Mouse (Mus musculus) ES-E14 (cell line): ENCODE measurements around the gene Magi1. TPM values are rescaled to one million over a fixed set of nuclear protein-coding genes. Genes with fewer than 3 reads are reported as not detected.

Experiments
- DNase-seq: peaks from one replicate; pipeline ENCODE4 v3.0.0-alpha.2; 2013; ENCODE audit warnings: low read depth, low spot score
- H3K27ac ChIP-seq: 2 replicates; pipeline ENCODE4 v1.5.1; 2012; ENCODE audit warnings: low read depth, mild to moderate bottlenecking, low read length, moderate library complexity, mixed read lengths; ENCODE audit not compliant: poor library complexity, insufficient read depth, severe bottlenecking
- H3K36me3 ChIP-seq: 2 replicates; pipeline ENCODE4 v1.6.1; 2012; ENCODE audit warnings: mild to moderate bottlenecking, low read length, moderate library complexity, mixed read lengths; ENCODE audit not compliant: control insufficient read depth, poor library complexity, insufficient read depth, severe bottlenecking
- H3K4me1 ChIP-seq, 2 experiments: fragments of 150-350 bp in 1 of 2; sonication (generic) in 1 of 2; 2 replicates each; pipeline ENCODE4 v1.6.1; 2012; ENCODE audit warnings: low read length in 2 of 2, mild to moderate bottlenecking in 1 of 2, mixed read lengths in 1 of 2; ENCODE audit not compliant: control insufficient read depth in 2 of 2, insufficient read depth in 2 of 2, poor library complexity in 1 of 2
- H3K4me3 ChIP-seq, 2 experiments: fragments of 150-350 bp in 1 of 2; sonication (generic) in 1 of 2; 2 replicates each; pipeline ENCODE4 v1.5.1; 2012; ENCODE audit warnings: low read length in 2 of 2, low read depth in 1 of 2, mild to moderate bottlenecking in 1 of 2, mixed read lengths in 1 of 2; ENCODE audit not compliant: insufficient read depth in 1 of 2, poor library complexity in 1 of 2, severe bottlenecking in 1 of 2
- H3K9ac ChIP-seq: 2 replicates; pipeline ENCODE4 v1.6.1; 2012; ENCODE audit warnings: low read depth, mild to moderate bottlenecking, low read length, mixed read lengths; ENCODE audit not compliant: poor library complexity, insufficient read depth, severe bottlenecking
- H3K9me3 ChIP-seq: fragments of 150-350 bp; sonication (generic); 2 replicates; pipeline ENCODE4 v1.6.1; 2012; ENCODE audit warnings: low read depth, mild to moderate bottlenecking, low read length; ENCODE audit not compliant: control insufficient read depth, insufficient read depth
- CHD2 ChIP-seq: IDR thresholded peaks from 2 replicates; pipeline ENCODE4 v1.6.1; 2014; ENCODE audit warnings: mild to moderate bottlenecking, low read depth, low read length, inconsistent platforms
- HCFC1 ChIP-seq: IDR thresholded peaks from 2 replicates; pipeline ENCODE4 v1.6.1; 2012; ENCODE audit warnings: low read length, inconsistent platforms, borderline replicate concordance; ENCODE audit not compliant: insufficient read depth
- MAFK ChIP-seq: IDR thresholded peaks from 2 replicates; pipeline ENCODE4 v1.6.1; 2014; ENCODE audit warnings: mild to moderate bottlenecking, low read depth, low read length, inconsistent platforms; ENCODE audit not compliant: insufficient read depth
- ZC3H11A ChIP-seq: IDR thresholded peaks from 2 replicates; pipeline ENCODE4 v1.6.1; 2012; ENCODE audit warnings: low read depth, mild to moderate bottlenecking, inconsistent platforms, low read length, borderline replicate concordance
- ZNF384 ChIP-seq: IDR thresholded peaks from 2 replicates; pipeline ENCODE4 v1.6.1; 2012; ENCODE audit warnings: low read depth, low read length, inconsistent platforms
- in situ Hi-C, 2 experiments: fragments of 600-800 bp; cut with MboI; formaldehyde crosslinking; loops; one replicate each; pipeline ENCODE4 v1.15.1; 2025; ENCODE audit warnings: low sequenced_read_pairs in 2 of 2, inconsistent platforms in 1 of 2; ENCODE audit not compliant: unreplicated experiment in 2 of 2
- total RNA-seq: library from RNA; depleted of rRNA; stranded (reverse); fragments of 300-350 nt; gene quantifications from 2 replicates; pipeline ENCODE4 v1.2.3, GENCODE M21; 2012

The Magi1 gene
- total RNA-seq, 1 experiment: 14.6 TPM

DNA sequence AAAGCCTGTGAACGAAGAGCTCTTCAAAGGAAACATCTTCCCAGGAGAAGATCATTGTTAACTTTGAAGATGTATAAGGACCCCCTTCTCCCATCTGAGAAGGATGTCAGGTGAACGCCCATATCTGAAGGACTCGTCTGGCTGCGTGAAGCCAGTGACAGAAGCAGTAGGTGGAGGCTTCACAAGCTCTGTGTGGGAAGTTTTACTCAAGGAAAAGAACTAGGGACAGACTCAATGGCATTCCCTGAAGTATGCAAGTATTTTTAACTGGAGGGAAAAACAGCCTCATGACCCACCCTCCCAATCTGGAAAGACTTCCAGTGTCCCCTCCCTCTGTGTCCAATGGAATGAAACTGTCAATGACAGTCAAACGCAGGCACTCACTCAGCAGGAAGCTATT lies 438.6 kb downstream of the Magi1 start:
- Histone ChIP-seq H3K36me3 (peaks cover 5% of the 10 kb centered on the region), H3K9ac (no peak overlapping the region), H3K4me1 (no peaks in the 10 kb centered on the region), H3K4me3 (no peak overlapping the region), H3K9me3 (peaks cover 3% of the 10 kb centered on the region; the same call in 1 of the 2 replicates), H3K27ac (no peak overlapping the region)
- in situ Hi-C loops: no loop called here
- no peak for DNase-seq
- no peak for TF ChIP-seq HCFC1
- no peak for TF ChIP-seq ZC3H11A
- no peak for TF ChIP-seq CHD2
- no peak for TF ChIP-seq MAFK
- TF ChIP-seq ZNF384: no peak

DNA sequence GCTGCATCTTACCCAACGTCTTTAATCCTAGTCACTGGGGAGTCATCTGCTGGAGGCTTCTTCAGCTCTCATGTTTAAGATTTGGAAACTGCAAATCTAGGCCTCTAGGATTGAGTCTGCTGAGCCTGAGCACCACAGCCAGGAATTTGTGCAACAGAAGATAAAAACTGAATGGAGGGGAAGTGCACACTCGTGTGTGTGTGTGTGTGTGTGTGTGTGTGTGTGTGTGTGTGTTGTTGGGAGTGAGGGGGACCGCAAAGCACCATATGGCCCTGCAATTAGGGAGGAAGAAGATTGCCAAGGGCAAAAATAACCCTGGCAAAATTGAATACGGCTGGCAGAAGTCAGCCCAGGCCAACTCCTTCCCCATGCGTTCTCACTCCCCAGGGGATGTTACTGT lies 439.1 kb downstream of the Magi1 start:
- Histone ChIP-seq H3K4me1 (no peaks in the 10 kb centered on the region), H3K9ac (no peak overlapping the region), H3K36me3 (peaks cover 5% of the 10 kb centered on the region), H3K9me3 (peaks cover 3% of the 10 kb centered on the region; the same call in 1 of the 2 replicates), H3K4me3 (no peak overlapping the region), H3K27ac (no peak overlapping the region)
- no peak for TF ChIP-seq ZNF384
- TF ChIP-seq MAFK: no peak
- no peak for TF ChIP-seq ZC3H11A
- no peak for TF ChIP-seq CHD2
- no peak for TF ChIP-seq HCFC1
- in situ Hi-C loops: no loop called here
- no peak for DNase-seq

DNA sequence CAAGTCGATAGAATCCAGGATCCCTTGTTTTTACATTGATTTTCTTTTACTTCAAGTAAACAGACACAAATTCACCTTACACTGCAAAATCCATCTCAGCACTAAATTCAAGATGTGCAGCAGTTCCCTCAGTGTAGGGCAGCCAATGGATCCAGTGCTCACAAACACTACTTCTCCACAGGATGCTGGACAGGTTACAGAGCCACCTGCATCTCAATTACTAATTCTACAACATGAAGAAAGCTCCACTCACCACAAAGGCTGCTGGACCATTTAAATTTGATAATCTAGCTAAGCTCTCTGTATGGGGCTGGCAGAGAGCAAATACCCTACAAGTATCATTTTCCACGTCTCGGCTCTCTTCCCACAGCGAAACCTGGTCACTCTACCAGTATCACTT lies 445.3 kb downstream of the Magi1 start:
- no peaks in the 10 kb centered on the region for H3K36me3 ChIP-seq
- DNase-seq: no peak
- TF ChIP-seq ZNF384 (no peak), MAFK (no peak), CHD2 (no peak), ZC3H11A (no peak), HCFC1 (no peak)
- no peaks in the 10 kb centered on the region for H3K4me1 ChIP-seq
- H3K4me3 ChIP-seq: no peak overlapping the region
- in situ Hi-C loops: no loop called here
- H3K9ac ChIP-seq: no peak overlapping the region
- H3K9me3 ChIP-seq: no peaks in the 10 kb centered on the region
- H3K27ac ChIP-seq: no peak overlapping the region

DNA sequence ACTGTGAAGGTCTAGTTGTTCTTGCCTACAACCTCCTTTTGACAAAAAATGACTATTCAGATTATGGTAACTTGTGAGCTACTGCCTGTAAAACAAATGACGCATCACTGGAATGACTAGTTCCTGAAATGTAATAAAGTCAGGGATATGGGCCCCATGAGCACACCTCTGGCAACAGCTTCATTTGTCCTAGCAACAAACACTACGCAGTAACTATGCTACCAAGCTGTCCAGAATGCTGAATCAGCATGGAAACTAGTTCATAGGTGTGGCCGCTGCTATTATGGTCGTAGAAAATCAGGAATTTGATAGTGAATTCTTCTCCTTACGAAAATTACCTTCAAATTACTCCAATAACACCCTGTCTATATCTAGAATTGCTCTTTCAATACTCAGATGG lies 447.1 kb downstream of the Magi1 start:
- Histone ChIP-seq H3K4me3 (no peak overlapping the region), H3K27ac (no peak overlapping the region), H3K4me1 (no peaks in the 10 kb centered on the region), H3K9ac (no peak overlapping the region), H3K9me3 (no peaks in the 10 kb centered on the region), H3K36me3 (no peaks in the 10 kb centered on the region)
- no peak for DNase-seq
- TF ChIP-seq MAFK (peak; percentile 70), CHD2 (no peak)
- in situ Hi-C loops: no loop called here

DNA sequence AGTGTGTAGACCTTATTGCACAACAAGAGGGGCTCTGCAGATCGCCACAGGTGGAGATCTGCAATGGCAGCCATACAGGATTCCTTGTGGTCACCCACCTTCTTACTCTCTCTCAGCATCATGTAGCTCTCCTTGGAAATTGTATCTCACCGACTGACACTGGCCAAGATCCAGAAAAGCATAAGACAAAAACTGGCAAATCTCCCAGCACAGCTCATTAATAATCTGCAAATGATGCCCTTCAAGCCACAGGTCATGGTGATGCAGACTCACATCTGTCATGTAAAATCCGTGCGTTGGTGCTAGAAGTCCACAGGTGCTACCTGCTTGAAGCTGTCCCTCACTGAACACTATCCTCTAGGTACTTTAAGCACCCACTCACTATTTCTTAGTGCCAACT lies 448.5 kb downstream of the Magi1 start:
- no peak for DNase-seq

More for the DNA sequence above, 448.5 kb downstream of the Magi1 start:
- Histone ChIP-seq H3K4me3 (no peak overlapping the region), H3K9me3 (no peaks in the 10 kb centered on the region), H3K4me1 (peaks cover 0 to 5% of the 10 kb centered on the region in 2 experiments; a peak in 1 of 4 replicates), H3K9ac (no peak overlapping the region), H3K36me3 (no peaks in the 10 kb centered on the region), H3K27ac (no peak overlapping the region)
- no peak for TF ChIP-seq MAFK
- TF ChIP-seq ZNF384: no peak
- TF ChIP-seq HCFC1: no peak
- TF ChIP-seq ZC3H11A: no peak
- TF ChIP-seq CHD2: no peak
- in situ Hi-C loops: no loop called here
